Mouse (Mus musculus): ENCODE measurements at regions not wholly inside any gene's neighbourhood (a gene's known extent, or its start where the extent isn't known, plus 50 kb on each side); places are given as distances from the start of the nearest gene placed in this dataset.

- DNase-seq (ENCODE audit: low read depth) = no peak
Measured at GRCm38 (mm10) chr10:111077632-111078031, 67.7 kb upstream of the Zdhhc17 start.

GRCm38 (mm10) chr10:111073851-111074430 is 64.0 kb upstream of the Zdhhc17 start:
- DNase-seq (ENCODE audit: low read depth) = peak; percentile 7

GRCm38 (mm10) chr10:111073262-111073661 is 63.3 kb upstream of the Zdhhc17 start:
- no peak for DNase-seq (ENCODE audit: low read depth)

GRCm38 (mm10) chr10:111072554-111072909 is 62.6 kb upstream of the Zdhhc17 start:
- no peak for DNase-seq (ENCODE audit: low read depth)

- no peak for DNase-seq (ENCODE audit: low read depth)
Measured at GRCm38 (mm10) chr10:111071805-111072553, 62.0 kb upstream of the Zdhhc17 start.

DNA sequence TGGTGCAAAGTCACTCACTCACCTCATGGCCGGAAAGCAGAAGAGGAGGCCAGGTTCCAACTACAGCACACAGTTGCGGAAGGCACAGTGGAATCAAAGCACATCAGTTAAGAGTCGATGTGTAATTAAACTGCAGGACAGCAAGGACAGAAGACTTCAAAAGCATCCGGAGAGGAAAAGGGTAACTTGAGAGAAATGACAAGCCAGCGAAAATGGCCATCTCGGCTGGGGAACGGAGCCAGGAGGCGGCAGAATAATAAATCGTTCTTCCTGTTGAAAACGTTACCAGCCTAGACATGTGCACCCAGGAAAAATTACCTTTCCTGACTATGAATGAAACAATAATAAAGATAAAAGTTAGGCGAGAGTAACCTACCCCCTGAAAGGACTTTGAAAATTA is 56.2 kb upstream of the Zdhhc17 start:
- no peak for DNase-seq (ENCODE audit: low read depth)

- DNase-seq (ENCODE audit: low read depth) = no peak
Measured at GRCm38 (mm10) chr10:111060626-111061025, 50.7 kb upstream of the Zdhhc17 start.
